Mouse (Mus musculus) MEL (cell line): ENCODE measurements around the gene Aaas. TPM values are rescaled to one million over a fixed set of nuclear protein-coding genes. Genes with fewer than 3 reads are reported as not detected.

Experiments used
- DNase-seq: peaks from one replicate; pipeline ENCODE4 v3.0.0; 2011; ENCODE audit warnings: low read depth, low spot score
- H3K27ac ChIP-seq: 2 replicates; pipeline ENCODE4 v1.5.1; 2012; ENCODE audit warnings: low read depth, mild to moderate bottlenecking, control low read depth, low read length, moderate library complexity; ENCODE audit not compliant: control insufficient read depth
- H3K27me3 ChIP-seq, 2 experiments: fragments of 150-350 bp in 1 of 2; sonication (generic) in 1 of 2; 2 replicates each; pipeline ENCODE4 v1.6.1; 2012; ENCODE audit warnings: low read length in 2 of 2, mild to moderate bottlenecking in 2 of 2, improper control_type of control experiment in 1 of 2, moderate library complexity in 1 of 2; ENCODE audit not compliant: insufficient read depth in 2 of 2, control insufficient read depth in 1 of 2
- H3K36me3 ChIP-seq, 2 experiments: 2 replicates each; pipeline ENCODE4 v1.6.1; 2012 to 2014; ENCODE audit warnings: low read length in 2 of 2, improper control_type of control experiment in 1 of 2, inconsistent platforms in 1 of 2, mild to moderate bottlenecking in 1 of 2; ENCODE audit not compliant: insufficient read depth in 2 of 2, control insufficient read depth in 1 of 2
- H3K4me1 ChIP-seq, 2 experiments: fragments of 150-350 bp in 1 of 2; sonication (generic) in 1 of 2; 2 replicates each; pipeline ENCODE4 v1.6.1; 2012; ENCODE audit warnings: low read length in 2 of 2, improper control_type of control experiment in 1 of 2, mild to moderate bottlenecking in 1 of 2; ENCODE audit not compliant: insufficient read depth in 2 of 2, control insufficient read depth in 1 of 2
- H3K4me3 ChIP-seq, 2 experiments: fragments of 150-350 bp in 1 of 2; sonication (generic) in 1 of 2; 2 replicates each; pipeline ENCODE4 v1.5.1; 2012; ENCODE audit warnings: low read depth in 2 of 2, low read length in 2 of 2, mild to moderate bottlenecking in 2 of 2, moderate library complexity in 2 of 2, control low read depth in 1 of 2, improper control_type of control experiment in 1 of 2; ENCODE audit not compliant: control insufficient read depth in 1 of 2, insufficient read depth in 1 of 2
- H3K79me2 ChIP-seq: 2 replicates; pipeline ENCODE4 v1.6.1; 2012; ENCODE audit warnings: mild to moderate bottlenecking, low read length, moderate library complexity; ENCODE audit not compliant: control insufficient read depth, poor library complexity, insufficient read depth
- H3K9ac ChIP-seq: 2 replicates; pipeline ENCODE4 v1.6.1; 2012; ENCODE audit warnings: low read depth, mild to moderate bottlenecking, control low read depth, low read length, moderate library complexity; ENCODE audit not compliant: control insufficient read depth, poor library complexity, severe bottlenecking
- H3K9me3 ChIP-seq: fragments of 150-350 bp; sonication (generic); replicated peaks from 2 replicates; pipeline ENCODE4 v1.6.1; 2012; ENCODE audit warnings: mild to moderate bottlenecking, low read length, improper control_type of control experiment, moderate library complexity; ENCODE audit not compliant: insufficient read depth
- BHLHE40 ChIP-seq: IDR thresholded peaks from 2 replicates; pipeline ENCODE4 v1.6.1; 2012; ENCODE audit warnings: low read depth, mild to moderate bottlenecking, inconsistent platforms, low read length, improper control_type of control experiment, borderline replicate concordance
- CHD1 ChIP-seq: IDR thresholded peaks from 2 replicates; pipeline ENCODE4 v1.6.1; 2012; ENCODE audit warnings: low read depth, mild to moderate bottlenecking, inconsistent platforms, low read length, improper control_type of control experiment
- CHD2 ChIP-seq: IDR thresholded peaks from 2 replicates; pipeline ENCODE4 v1.6.1; 2011; ENCODE audit warnings: low read length, improper control_type of control experiment
- CTCF ChIP-seq, 3 experiments: IDR thresholded peaks in 2 of 3; conservative IDR thresholded peaks in 1 of 3; 2 replicates each; pipeline ENCODE4 v1.5.1; 2011 to 2012; ENCODE audit warnings: low read length in 3 of 3, low read depth in 2 of 3, mild to moderate bottlenecking in 2 of 3, improper control_type of control experiment in 1 of 3, inconsistent platforms in 1 of 3, mixed read lengths in 1 of 3, moderate library complexity in 1 of 3; ENCODE audit not compliant: control insufficient read depth in 1 of 3, insufficient read depth in 1 of 3, poor library complexity in 1 of 3, severe bottlenecking in 1 of 3
- ELF1 ChIP-seq: IDR thresholded peaks from 2 replicates; pipeline ENCODE4 v1.6.1; 2014; ENCODE audit warnings: low read depth, mild to moderate bottlenecking, inconsistent platforms, low read length, improper control_type of control experiment, moderate library complexity
- GABPA ChIP-seq: IDR thresholded peaks from 2 replicates; pipeline ENCODE4 v1.6.1; 2012; ENCODE audit warnings: low read depth, mild to moderate bottlenecking, inconsistent platforms, low read length, improper control_type of control experiment, moderate library complexity
- GATA1 ChIP-seq: IDR thresholded peaks from 2 replicates; pipeline ENCODE4 v1.6.1; 2011; ENCODE audit warnings: low read depth, low read length, improper control_type of control experiment
- MAFK ChIP-seq: IDR thresholded peaks from 2 replicates; pipeline ENCODE4 v1.6.1; 2011; ENCODE audit warnings: low read depth, mild to moderate bottlenecking, low read length, improper control_type of control experiment, borderline replicate concordance
- MAX ChIP-seq: IDR thresholded peaks from 2 replicates; pipeline ENCODE4 v1.6.1; 2011; ENCODE audit warnings: low read length, improper control_type of control experiment
- MAZ ChIP-seq: IDR thresholded peaks from 2 replicates; pipeline ENCODE4 v1.6.1; 2012; ENCODE audit warnings: low read depth, mild to moderate bottlenecking, inconsistent platforms, low read length, improper control_type of control experiment
- MEF2A ChIP-seq: IDR thresholded peaks from 2 replicates; pipeline ENCODE4 v1.6.1; 2014; ENCODE audit warnings: low read depth, mild to moderate bottlenecking, inconsistent platforms, low read length, improper control_type of control experiment; ENCODE audit not compliant: poor library complexity, insufficient replicate concordance, severe bottlenecking; ENCODE audit errors: extremely low read depth
- MYC ChIP-seq: IDR thresholded peaks from 2 replicates; pipeline ENCODE4 v1.6.1; 2011; ENCODE audit warnings: low read depth, mild to moderate bottlenecking, low read length, improper control_type of control experiment, moderate library complexity
- NELFE ChIP-seq: IDR thresholded peaks from 2 replicates; pipeline ENCODE4 v1.6.1; 2011; ENCODE audit warnings: low read depth, low read length, improper control_type of control experiment
- POLR2A ChIP-seq, 2 experiments: IDR thresholded peaks; 2 replicates each; pipeline ENCODE4 v1.6.1; 2011 to 2012; ENCODE audit warnings: low read length in 2 of 2, mild to moderate bottlenecking in 2 of 2, control low read depth in 1 of 2, improper control_type of control experiment in 1 of 2, low read depth in 1 of 2, moderate library complexity in 1 of 2; ENCODE audit not compliant: control insufficient read depth in 1 of 2, insufficient read depth in 1 of 2, poor library complexity in 1 of 2
- POLR2AphosphoS5 ChIP-seq: IDR thresholded peaks from 2 replicates; pipeline ENCODE4 v1.6.1; 2012; ENCODE audit warnings: low read depth, borderline replicate concordance, mild to moderate bottlenecking, inconsistent platforms, low read length, moderate library complexity, mixed read lengths
- RAD21 ChIP-seq: IDR thresholded peaks from 2 replicates; pipeline ENCODE4 v1.6.1; 2011; ENCODE audit warnings: mild to moderate bottlenecking, low read depth, low read length, improper control_type of control experiment
- RCOR1 ChIP-seq: IDR thresholded peaks from 2 replicates; pipeline ENCODE4 v1.6.1; 2012; ENCODE audit warnings: low read depth, mild to moderate bottlenecking, inconsistent platforms, low read length, improper control_type of control experiment
- SIN3A ChIP-seq: IDR thresholded peaks from 2 replicates; pipeline ENCODE4 v1.6.1; 2012; ENCODE audit warnings: low read length, improper control_type of control experiment, inconsistent platforms
- SMC3 ChIP-seq: IDR thresholded peaks from 2 replicates; pipeline ENCODE4 v1.6.1; 2011; ENCODE audit warnings: low read depth, low read length, improper control_type of control experiment
- TCF12 ChIP-seq: IDR thresholded peaks from 2 replicates; pipeline ENCODE4 v1.6.1; 2014; ENCODE audit warnings: low read depth, mild to moderate bottlenecking, inconsistent platforms, low read length, improper control_type of control experiment, moderate library complexity
- UBTF ChIP-seq: IDR thresholded peaks from 2 replicates; pipeline ENCODE4 v1.6.1; 2012; ENCODE audit warnings: low read depth, mild to moderate bottlenecking, inconsistent platforms, low read length, improper control_type of control experiment, moderate library complexity, borderline replicate concordance; ENCODE audit not compliant: insufficient read depth
- USF1 ChIP-seq: IDR thresholded peaks from 2 replicates; pipeline ENCODE4 v1.6.1; 2014; ENCODE audit warnings: low read depth, mild to moderate bottlenecking, inconsistent platforms, low read length, improper control_type of control experiment, moderate library complexity
- ZKSCAN1 ChIP-seq: IDR thresholded peaks from 2 replicates; pipeline ENCODE4 v1.6.1; 2012; ENCODE audit warnings: low read depth, mild to moderate bottlenecking, inconsistent platforms, low read length, improper control_type of control experiment, moderate library complexity
- polyA plus RNA-seq, 2 experiments: library from polyadenylated mRNA; stranded (reverse) in 1 of 2; unstranded in 1 of 2; fragments of >175 nt in 1 of 2; fragments of >200 nt in 1 of 2; gene quantifications; 2 replicates each; pipeline versions ENCODE4 v1.2.1 to v1.2.4; 2012; ENCODE audit warnings: low replicate concordance in 2 of 2, low read depth in 1 of 2; ENCODE audit not compliant: insufficient read length in 2 of 2, insufficient read depth in 1 of 2, missing spikeins in 1 of 2
- total RNA-seq: library from RNA; depleted of rRNA; stranded (reverse); fragments of 300-350 nt; gene quantifications from 2 replicates; pipeline ENCODE4 v1.2.3, GENCODE M21; 2012

Aaas gene
- total and polyA plus RNA-seq, 3 experiments: 48.7 to 205 TPM; not detected in 1

DNA sequence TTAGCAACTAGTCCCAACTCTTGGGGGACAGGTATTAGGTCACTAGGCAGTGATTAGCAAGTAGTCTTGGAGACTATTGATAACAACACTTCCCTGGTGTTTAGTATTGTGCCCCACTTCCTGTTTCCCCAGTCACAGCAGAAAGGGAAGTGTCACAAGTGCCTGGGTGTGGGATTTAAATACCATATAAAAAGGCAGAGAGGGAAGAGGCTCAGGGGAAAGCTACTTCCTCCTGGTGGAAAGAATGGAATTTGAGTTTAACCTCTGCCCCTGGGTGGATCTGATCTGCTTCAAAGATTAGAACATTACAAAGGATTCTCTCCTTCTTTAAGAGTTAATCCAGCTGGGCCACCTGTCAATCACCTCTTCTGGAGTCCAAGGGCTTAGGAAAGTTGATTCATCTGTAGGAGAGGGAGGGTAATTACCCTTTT, 43.0 kb upstream of the Aaas start (continued):
- TF ChIP-seq MAZ: peak; percentile 79
- no peak for TF ChIP-seq POLR2AphosphoS5

GRCm38 (mm10) chr15:102392520-102392919, 41.9 kb upstream of the Aaas start:
- no peak for DNase-seq
- H3K27ac ChIP-seq: no peak overlapping the region
- no peak overlapping the region for H3K9ac ChIP-seq
- H3K9me3 ChIP-seq: no peaks in the 10 kb centered on the region
- no peak overlapping the region for H3K4me3 ChIP-seq
- H3K27me3 ChIP-seq: no peaks in the 10 kb centered on the region
- peaks cover 0 to 20% of the 10 kb centered on the region in 2 experiments; a peak in 2 of 4 replicates for H3K36me3 ChIP-seq
- no peak for TF ChIP-seq MAX
- TF ChIP-seq GABPA: no peak
- TF ChIP-seq MEF2A: no peak
- TF ChIP-seq RCOR1: no peak
- TF ChIP-seq CHD2: no peak
- no peak for TF ChIP-seq POLR2A (IDR thresholded peaks at IDR 0.05; ENCODE audit: control insufficient read depth in 1 of 2, insufficient read depth in 1 of 2, low read depth in 1 of 2, low read length in 2 of 2, poor library complexity in 1 of 2)
- no peak for TF ChIP-seq NELFE
- no peak for TF ChIP-seq CTCF (IDR thresholded peaks at IDR 0.05 in 2 of 3, conservative IDR thresholded peaks at IDR 0.05 in 1 of 3; ENCODE audit: control insufficient read depth in 1 of 3, insufficient read depth in 1 of 3, low read depth in 2 of 3, low read length in 3 of 3, poor library complexity in 1 of 3, severe bottlenecking in 1 of 3)
- no peak for TF ChIP-seq SIN3A
- no peak for TF ChIP-seq SMC3
- no peak for TF ChIP-seq TCF12
- TF ChIP-seq ELF1: no peak
- TF ChIP-seq GATA1: no peak
- no peak for TF ChIP-seq UBTF
- TF ChIP-seq USF1: no peak
- no peak for TF ChIP-seq RAD21
- no peak for TF ChIP-seq MAFK
- H3K79me2 ChIP-seq: no peaks in the 10 kb centered on the region
- H3K4me1 ChIP-seq: peaks cover 6 to 23% of the 10 kb centered on the region in 2 experiments; a peak in 3 of 4 replicates

DNA sequence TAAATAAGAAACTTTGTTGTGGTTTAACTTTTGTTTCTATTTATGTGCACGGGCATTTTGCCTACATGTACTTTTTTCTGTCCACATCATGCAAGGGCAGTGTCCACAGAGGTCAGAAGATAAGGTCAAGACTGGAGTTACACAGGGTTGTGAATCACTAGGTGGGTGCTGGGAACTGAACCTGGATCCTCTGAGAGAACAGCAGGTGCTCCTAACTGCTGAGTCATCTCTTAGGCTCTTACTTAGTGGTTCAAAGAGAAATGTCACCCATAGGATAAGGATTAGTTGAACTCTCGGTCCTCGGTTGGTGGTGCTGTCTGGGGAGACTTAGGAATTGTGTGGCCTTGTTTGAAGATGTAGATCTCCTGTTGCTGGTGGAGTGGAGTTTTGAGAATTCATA, 38.4 kb upstream of the Aaas start:
- TF ChIP-seq BHLHE40 (no peak), GATA1 (0 out of 2 replicates have a peak, but pooled peaks have one; percentile 14), CHD1 (no peak), NELFE (peak; percentile 8; the same call in 1 of the 2 replicates), MYC (no peak), ZKSCAN1 (no peak)
- no peak overlapping the region for H3K27ac ChIP-seq
- no peak for DNase-seq

More for the DNA sequence above, 38.4 kb upstream of the Aaas start:
- H3K36me3 ChIP-seq: peaks cover 0 to 16% of the 10 kb centered on the region in 2 experiments; a peak in 2 of 4 replicates
- H3K79me2 ChIP-seq: no peaks in the 10 kb centered on the region
- H3K27me3 ChIP-seq: no peaks in the 10 kb centered on the region
- no peak overlapping the region for H3K9ac ChIP-seq
- peaks cover 4 to 22% of the 10 kb centered on the region in 2 experiments; a peak in 3 of 4 replicates for H3K4me1 ChIP-seq
- no peaks in the 10 kb centered on the region for H3K9me3 ChIP-seq
- no peak overlapping the region for H3K4me3 ChIP-seq
